Mouse (Mus musculus): ENCODE measurements at regions not wholly inside any gene's neighbourhood (a gene's known extent, or its start where the extent isn't known, plus 50 kb on each side); places are given as distances from the start of the nearest gene placed in this dataset.

- no peak overlapping the region for H3ac ChIP-seq (ENCODE audit: control insufficient read depth, insufficient read length)
- no peaks in the 10 kb centered on the region for H3K27me3 ChIP-seq (ENCODE audit: control insufficient read depth, insufficient read depth, insufficient read length)
- no peaks in the 10 kb centered on the region for H3K36me3 ChIP-seq (ENCODE audit: control insufficient read depth, insufficient read depth)
- H3K79me2 ChIP-seq (ENCODE audit: control insufficient read depth, insufficient read depth): no peaks in the 10 kb centered on the region
- no peak overlapping the region for H3K4me2 ChIP-seq (ENCODE audit: low read depth)
- TF ChIP-seq TCF3 (IDR thresholded peaks at IDR 0.05; ENCODE audit: insufficient read length, low read depth): no peak
- TF ChIP-seq MYOD1 (IDR thresholded peaks at IDR 0.05; ENCODE audit: control insufficient read depth in 1 of 3, insufficient read length in 2 of 3, low read depth in 2 of 3): no peak
- no peak for TF ChIP-seq SRF (IDR thresholded peaks at IDR 0.05; ENCODE audit: control insufficient read depth, insufficient read length, low read depth)
- no peak for TF ChIP-seq MYOG (IDR thresholded peaks at IDR 0.05; ENCODE audit: control insufficient read depth in 1 of 3, insufficient read depth in 1 of 3, insufficient read length in 2 of 3, low read depth in 2 of 3)
- TF ChIP-seq E2F4 (IDR thresholded peaks at IDR 0.05; ENCODE audit: insufficient read depth): no peak
- no peak for TF ChIP-seq CEBPB (IDR thresholded peaks at IDR 0.05; ENCODE audit: insufficient read depth, poor library complexity, severe bottlenecking)
- TF ChIP-seq REST (IDR thresholded peaks at IDR 0.05; ENCODE audit: insufficient read depth, insufficient read length): no peak
- no peak for TF ChIP-seq MAX (IDR thresholded peaks at IDR 0.05; ENCODE audit: low read depth)
- TF ChIP-seq POLR2A (IDR thresholded peaks at IDR 0.05; ENCODE audit: insufficient read length, low read depth): no peak
- no peak for TF ChIP-seq USF1 (IDR thresholded peaks at IDR 0.05; ENCODE audit: low read depth)
- TF ChIP-seq TCF12 (IDR thresholded peaks at IDR 0.05; ENCODE audit: insufficient read depth, poor library complexity, severe bottlenecking): no peak
- TF ChIP-seq POLR2AphosphoS2 (IDR thresholded peaks at IDR 0.05; ENCODE audit: insufficient read length, low read depth): no peak
- no peak overlapping the region for H3K4me3 ChIP-seq
These were observed 403.4 kb upstream of the Ins1 start for GRCm38 (mm10) chr19:51860666-51861065.

GRCm38 (mm10) chr19:51868275-51868674 is 395.8 kb upstream of the Ins1 start:
- Histone ChIP-seq H3K4me2 (ENCODE audit: low read depth) (no peak overlapping the region), H3K27me3 (ENCODE audit: control insufficient read depth, insufficient read depth, insufficient read length) (no peaks in the 10 kb centered on the region)
- TF ChIP-seq SRF (IDR thresholded peaks at IDR 0.05; ENCODE audit: control insufficient read depth, insufficient read length, low read depth) (no peak), MYOG (IDR thresholded peaks at IDR 0.05; ENCODE audit: control insufficient read depth in 1 of 3, insufficient read depth in 1 of 3, insufficient read length in 2 of 3, low read depth in 2 of 3) (no peak), POLR2AphosphoS2 (IDR thresholded peaks at IDR 0.05; ENCODE audit: insufficient read length, low read depth) (no peak)

GRCm38 (mm10) chr19:51869901-51870300 is 394.2 kb upstream of the Ins1 start:
- Histone ChIP-seq H3K27me3 (ENCODE audit: control insufficient read depth, insufficient read depth, insufficient read length) (no peaks in the 10 kb centered on the region), H3K36me3 (ENCODE audit: control insufficient read depth, insufficient read depth) (no peaks in the 10 kb centered on the region), H3K79me2 (ENCODE audit: control insufficient read depth, insufficient read depth) (no peaks in the 10 kb centered on the region), H3K4me3 (no peak overlapping the region), H3K4me2 (ENCODE audit: low read depth) (peak overlapping the region; percentile 45), H3ac (ENCODE audit: control insufficient read depth, insufficient read length) (no peak overlapping the region)
- TF ChIP-seq TCF3 (IDR thresholded peaks at IDR 0.05; ENCODE audit: insufficient read length, low read depth) (no peak), MAX (IDR thresholded peaks at IDR 0.05; ENCODE audit: low read depth) (no peak), POLR2AphosphoS2 (IDR thresholded peaks at IDR 0.05; ENCODE audit: insufficient read length, low read depth) (no peak), MYOG (IDR thresholded peaks at IDR 0.05; ENCODE audit: control insufficient read depth in 1 of 3, insufficient read depth in 1 of 3, insufficient read length in 2 of 3, low read depth in 2 of 3) (no peak), REST (IDR thresholded peaks at IDR 0.05; ENCODE audit: insufficient read depth, insufficient read length) (no peak), CEBPB (IDR thresholded peaks at IDR 0.05; ENCODE audit: insufficient read depth, poor library complexity, severe bottlenecking) (no peak), POLR2A (IDR thresholded peaks at IDR 0.05; ENCODE audit: insufficient read length, low read depth) (no peak), TCF12 (IDR thresholded peaks at IDR 0.05; ENCODE audit: insufficient read depth, poor library complexity, severe bottlenecking) (no peak), SRF (IDR thresholded peaks at IDR 0.05; ENCODE audit: control insufficient read depth, insufficient read length, low read depth) (no peak), E2F4 (IDR thresholded peaks at IDR 0.05; ENCODE audit: insufficient read depth) (no peak), USF1 (IDR thresholded peaks at IDR 0.05; ENCODE audit: low read depth) (no peak), MYOD1 (IDR thresholded peaks at IDR 0.05; ENCODE audit: control insufficient read depth in 1 of 3, insufficient read length in 2 of 3, low read depth in 2 of 3) (no peak)

More at GRCm38 (mm10) chr19:51868275-51868674, 395.8 kb upstream of the Ins1 start:
- Histone ChIP-seq H3ac (ENCODE audit: control insufficient read depth, insufficient read length) (no peak overlapping the region), H3K4me3 (no peak overlapping the region), H3K36me3 (ENCODE audit: control insufficient read depth, insufficient read depth) (no peaks in the 10 kb centered on the region), H3K79me2 (ENCODE audit: control insufficient read depth, insufficient read depth) (no peaks in the 10 kb centered on the region)

Data from myocyte (in vitro differentiated cells).